In the genomic region with DNA sequence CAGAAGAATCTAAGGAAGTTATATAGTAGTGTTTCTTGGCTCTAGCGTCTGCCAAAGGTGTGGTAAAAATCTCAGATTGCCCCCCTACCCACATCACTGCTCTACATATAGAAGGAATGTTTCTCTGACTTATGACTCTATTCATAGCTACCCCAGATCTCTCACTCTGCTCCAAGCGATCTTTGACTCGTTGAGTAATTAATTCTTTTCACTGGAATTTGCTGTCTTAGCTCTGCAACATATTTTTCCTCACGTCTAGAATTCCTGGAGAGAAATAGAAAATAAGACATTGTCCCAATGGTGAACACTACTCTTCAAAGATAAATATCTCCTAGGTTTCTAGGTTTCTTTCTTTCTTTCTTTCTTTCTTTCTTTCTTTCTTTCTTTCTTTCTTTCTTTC, we compare ENCODE assay signal across 28 mouse cellular contexts.
"Had no signal": no experiment of that assay in that cellular context is flagged by ENCODE, and none has a peak within 500 bp of the region (broad histone marks: within the 10 kb centered on the region; RNA-seq: fewer than 3 reads in every experiment).

No protein-coding gene starts in this region.

- DNase-seq: cerebellum, adult 2 months; cerebellum, adult 8-10 months; cerebellum, adult 9-10 months; cerebellum, adult 9-11 months; cerebellum, postnatal 10 days; cerebellum, postnatal 14 days; cerebellum, postnatal 25 days; cerebellum, postnatal 36 days; embryo, embryonic 11 days; forebrain, postnatal 0 days; gastrocnemius, adult 2 months; gastrocnemius, postnatal 10 days; gastrocnemius, postnatal 14 days; gastrocnemius, postnatal 25 days; gastrocnemius, postnatal 36 days; heart, adult 11 months; heart, adult 18-20 months had no signal

- H3K9ac ChIP-seq: embryonic facial prominence, embryonic 12.5 days; embryonic facial prominence, embryonic 13.5 days; embryonic facial prominence, embryonic 15.5 days; forebrain, embryonic 12.5 days; forebrain, embryonic 13.5 days; forebrain, embryonic 15.5 days; forebrain, postnatal 0 days had no signal

- H3K4me1 ChIP-seq: embryonic facial prominence, embryonic 12.5 days; embryonic facial prominence, embryonic 13.5 days; embryonic facial prominence, embryonic 15.5 days; forebrain, embryonic 10.5 days; forebrain, embryonic 12.5 days; forebrain, embryonic 13.5 days; forebrain, embryonic 15.5 days had no signal

- H3K4me3 ChIP-seq: embryonic facial prominence, embryonic 10.5 days; embryonic facial prominence, embryonic 12.5 days; embryonic facial prominence, embryonic 13.5 days; embryonic facial prominence, embryonic 15.5 days; erythroblast, embryonic 14.5 days; forebrain, embryonic 10.5 days; forebrain, embryonic 12.5 days; forebrain, embryonic 13.5 days; forebrain, embryonic 15.5 days; gastrocnemius, adult 2 months had no signal

- H3K27ac ChIP-seq: embryonic facial prominence, embryonic 10.5 days; embryonic facial prominence, embryonic 12.5 days; embryonic facial prominence, embryonic 13.5 days; embryonic facial prominence, embryonic 15.5 days; forebrain, embryonic 10.5 days; forebrain, embryonic 12.5 days; forebrain, embryonic 13.5 days; forebrain, embryonic 15.5 days; gastrocnemius, adult 2 months had no signal

- ATAC-seq: forebrain, embryonic 13.5 days; forebrain, embryonic 14.5 days; forebrain, embryonic 15.5 days; forebrain, embryonic 16.5 days; forebrain, postnatal 0 days had no signal

- H3K27me3 ChIP-seq: embryonic facial prominence, embryonic 12.5 days; embryonic facial prominence, embryonic 13.5 days; embryonic facial prominence, embryonic 15.5 days; forebrain, embryonic 12.5 days; forebrain, embryonic 13.5 days; forebrain, embryonic 15.5 days had no signal

- H3K9me3 ChIP-seq: embryonic facial prominence, embryonic 10.5 days; embryonic facial prominence, embryonic 12.5 days; embryonic facial prominence, embryonic 13.5 days; embryonic facial prominence, embryonic 15.5 days; forebrain, embryonic 10.5 days; forebrain, embryonic 12.5 days; forebrain, embryonic 13.5 days; forebrain, embryonic 15.5 days had no signal

- H3K4me2 ChIP-seq: embryonic facial prominence, embryonic 12.5 days; embryonic facial prominence, embryonic 13.5 days; embryonic facial prominence, embryonic 15.5 days; forebrain, embryonic 12.5 days; forebrain, embryonic 13.5 days; forebrain, embryonic 15.5 days had no signal

- H3K36me3 ChIP-seq: embryonic facial prominence, embryonic 10.5 days; embryonic facial prominence, embryonic 12.5 days; embryonic facial prominence, embryonic 13.5 days; embryonic facial prominence, embryonic 15.5 days; forebrain, embryonic 10.5 days; forebrain, embryonic 12.5 days; forebrain, embryonic 15.5 days had no signal
